Mouse (Mus musculus): ENCODE measurements around the gene Dtnb. TPM values are rescaled to one million over a fixed set of nuclear protein-coding genes. Genes with fewer than 3 reads are reported as not detected.

The Dtnb gene
- polyA plus RNA-seq, 1 experiment from 2014 or later: 40.7 TPM

DNA sequence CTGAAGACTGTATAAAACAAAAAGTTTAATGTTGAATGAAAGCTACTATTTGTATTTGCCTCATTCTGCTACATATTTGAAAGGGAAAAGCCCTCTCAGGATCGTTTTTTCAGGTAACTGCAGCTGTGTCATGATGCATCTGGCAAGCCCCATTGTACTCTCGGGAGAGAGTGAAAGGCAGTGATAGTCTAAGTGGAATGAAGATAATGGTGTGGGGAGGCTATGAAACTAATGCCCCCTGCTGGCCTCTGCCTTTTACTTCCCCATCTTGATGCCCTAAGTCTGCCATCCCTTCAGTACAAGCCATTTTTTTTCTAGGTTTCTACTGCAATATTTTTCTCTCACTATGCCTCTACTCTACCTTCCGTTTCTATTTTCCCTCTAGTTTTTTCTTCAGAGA lies 69.8 kb downstream of the Dtnb start:
- 54% methylated on average over 3 of the region's 3 CpGs for WGBS
- Histone ChIP-seq H3K9ac (replicated peaks; ENCODE audit: low read length) (no peak overlapping the region), H3K9me3 (ENCODE audit: low read length) (no peaks in the 10 kb centered on the region), H3K27me3 (ENCODE audit: insufficient read depth, low read length) (no peaks in the 10 kb centered on the region), H3K27ac (ENCODE audit: low read length) (no peak overlapping the region), H3K4me2 (replicated peaks; ENCODE audit: low read depth, low read length) (no peak overlapping the region), H3K4me1 (ENCODE audit: insufficient read depth, low read length) (no peaks in the 10 kb centered on the region), H3K4me3 (ENCODE audit: low read length) (no peak overlapping the region), H3K36me3 (ENCODE audit: insufficient read depth, low read length) (0 out of 2 replicates have a peak, but pooled peaks cover 2% of the 10 kb centered on the region)
- ATAC-seq (ENCODE audit: low FRiP score, low TSS enrichment): no peak

GRCm38 (mm10) chr12:3656799-3657198 lies 84.6 kb downstream of the Dtnb start:
- no peak overlapping the region for H3K4me2 ChIP-seq (replicated peaks; ENCODE audit: low read depth, low read length)
- ATAC-seq (ENCODE audit: low FRiP score, low TSS enrichment): no peak
- 70% methylated on average over 7 of the region's 7 CpGs for WGBS
- H3K27me3 ChIP-seq (ENCODE audit: insufficient read depth, low read length): no peaks in the 10 kb centered on the region
- no peak overlapping the region for H3K9ac ChIP-seq (replicated peaks; ENCODE audit: low read length)
- no peaks in the 10 kb centered on the region for H3K9me3 ChIP-seq (ENCODE audit: low read length)
- no peak overlapping the region for H3K27ac ChIP-seq (ENCODE audit: low read length)
- H3K4me3 ChIP-seq (ENCODE audit: low read length): no peak overlapping the region
- no peaks in the 10 kb centered on the region for H3K4me1 ChIP-seq (ENCODE audit: insufficient read depth, low read length)
- H3K36me3 ChIP-seq (ENCODE audit: insufficient read depth, low read length): no peaks in the 10 kb centered on the region

DNA sequence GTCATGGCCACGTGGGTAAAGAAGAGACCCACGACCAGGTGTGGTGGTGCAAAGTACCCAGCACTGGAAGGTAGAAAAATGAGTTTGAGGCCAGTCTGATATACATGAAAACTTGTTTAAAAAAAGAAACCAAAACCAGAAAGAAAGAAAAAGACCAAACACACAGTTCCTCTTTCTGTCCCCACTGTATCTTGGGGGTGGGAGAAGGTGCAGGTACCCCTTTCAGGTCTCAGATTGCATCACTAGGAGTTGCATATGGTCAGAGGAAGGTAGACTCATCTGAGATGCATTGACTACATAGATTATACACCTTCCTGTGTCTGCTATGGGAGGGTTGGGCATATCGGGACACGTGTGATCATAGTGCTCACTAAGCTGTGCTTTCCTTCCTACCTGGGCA lies 85.1 kb downstream of the Dtnb start:
- Histone ChIP-seq H3K9me3 (ENCODE audit: low read length) (no peaks in the 10 kb centered on the region), H3K4me2 (replicated peaks; ENCODE audit: low read depth, low read length) (no peak overlapping the region), H3K4me3 (ENCODE audit: low read length) (no peak overlapping the region), H3K27me3 (ENCODE audit: insufficient read depth, low read length) (no peaks in the 10 kb centered on the region), H3K36me3 (ENCODE audit: insufficient read depth, low read length) (no peaks in the 10 kb centered on the region), H3K9ac (replicated peaks; ENCODE audit: low read length) (no peak overlapping the region), H3K27ac (ENCODE audit: low read length) (no peak overlapping the region), H3K4me1 (ENCODE audit: insufficient read depth, low read length) (no peaks in the 10 kb centered on the region)
- no peak for ATAC-seq (ENCODE audit: low FRiP score, low TSS enrichment)
- 92% methylated on average over 4 of the region's 4 CpGs for WGBS

DNA sequence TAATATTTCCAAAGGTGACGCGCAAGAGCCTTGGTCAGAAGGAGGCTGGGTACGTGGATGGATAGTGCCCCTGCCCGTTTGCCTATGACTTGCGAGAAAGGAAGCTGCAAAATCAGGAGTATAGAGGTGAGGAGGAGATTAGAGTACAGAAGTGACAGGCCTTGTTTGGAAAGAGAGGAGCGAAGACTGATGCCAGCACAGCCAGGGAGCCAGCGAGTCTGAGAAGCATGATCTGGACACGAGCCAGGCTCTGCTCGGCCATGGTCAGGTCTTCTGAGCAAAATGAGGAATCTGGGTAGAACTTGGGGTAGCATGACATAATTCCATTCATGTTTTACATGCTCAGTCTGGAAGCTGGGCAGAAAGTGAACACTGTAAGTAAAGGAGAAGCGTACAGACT lies 85.6 kb downstream of the Dtnb start:
- Histone ChIP-seq H3K27ac (ENCODE audit: low read length) (no peak overlapping the region), H3K27me3 (ENCODE audit: insufficient read depth, low read length) (no peaks in the 10 kb centered on the region), H3K4me2 (replicated peaks; ENCODE audit: low read depth, low read length) (no peak overlapping the region), H3K4me3 (ENCODE audit: low read length) (no peak overlapping the region), H3K9me3 (ENCODE audit: low read length) (no peaks in the 10 kb centered on the region), H3K36me3 (ENCODE audit: insufficient read depth, low read length) (no peaks in the 10 kb centered on the region), H3K9ac (replicated peaks; ENCODE audit: low read length) (no peak overlapping the region), H3K4me1 (ENCODE audit: insufficient read depth, low read length) (no peaks in the 10 kb centered on the region)
- 90% methylated on average over 10 of the region's 10 CpGs for WGBS
- no peak for ATAC-seq (ENCODE audit: low FRiP score, low TSS enrichment)

DNA sequence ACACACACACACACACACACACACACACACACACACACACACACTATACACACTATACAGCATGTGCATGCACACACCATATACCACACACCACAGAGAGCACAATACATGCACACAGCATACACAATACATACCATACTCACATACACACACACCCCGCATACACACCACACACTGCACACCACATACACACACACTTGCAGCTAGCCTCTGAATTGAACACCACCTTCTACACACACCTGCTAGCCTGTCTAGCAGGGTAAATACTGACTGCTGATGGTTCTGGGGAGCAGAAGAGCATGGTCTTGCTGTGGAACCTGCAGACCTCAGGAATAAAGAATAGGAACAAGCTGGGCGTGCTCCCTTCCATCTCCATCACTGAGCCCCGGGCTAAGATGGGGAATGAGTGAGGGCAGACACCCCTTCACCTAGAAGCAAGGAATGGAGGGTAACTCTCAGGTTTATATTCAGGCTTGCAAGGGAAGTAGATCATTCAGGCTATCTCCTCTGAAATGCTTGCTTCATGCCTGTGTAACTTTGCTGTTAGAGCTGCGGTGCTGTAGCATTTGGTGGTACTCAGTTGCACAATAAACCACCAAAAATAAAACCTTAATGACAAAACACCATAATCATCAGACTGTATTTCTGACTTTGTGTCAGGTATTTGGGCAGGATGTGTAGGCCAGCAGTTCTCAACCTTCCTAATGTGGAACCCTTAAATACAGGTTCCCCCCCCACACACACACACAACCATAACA lies 87.6 kb downstream of the Dtnb start:
- Histone ChIP-seq H3K36me3 (ENCODE audit: insufficient read depth, low read length) (no peaks in the 10 kb centered on the region), H3K4me1 (ENCODE audit: insufficient read depth, low read length) (no peaks in the 10 kb centered on the region), H3K4me3 (ENCODE audit: low read length) (no peak overlapping the region), H3K9me3 (ENCODE audit: low read length) (no peaks in the 10 kb centered on the region), H3K27me3 (ENCODE audit: insufficient read depth, low read length) (no peaks in the 10 kb centered on the region), H3K27ac (ENCODE audit: low read length) (no peak overlapping the region), H3K4me2 (replicated peaks; ENCODE audit: low read depth, low read length) (no peak overlapping the region), H3K9ac (replicated peaks; ENCODE audit: low read length) (no peak overlapping the region)
- no peak for ATAC-seq (ENCODE audit: low FRiP score, low TSS enrichment)
- WGBS: 90% methylated on average over 4 of the region's 4 CpGs

DNA sequence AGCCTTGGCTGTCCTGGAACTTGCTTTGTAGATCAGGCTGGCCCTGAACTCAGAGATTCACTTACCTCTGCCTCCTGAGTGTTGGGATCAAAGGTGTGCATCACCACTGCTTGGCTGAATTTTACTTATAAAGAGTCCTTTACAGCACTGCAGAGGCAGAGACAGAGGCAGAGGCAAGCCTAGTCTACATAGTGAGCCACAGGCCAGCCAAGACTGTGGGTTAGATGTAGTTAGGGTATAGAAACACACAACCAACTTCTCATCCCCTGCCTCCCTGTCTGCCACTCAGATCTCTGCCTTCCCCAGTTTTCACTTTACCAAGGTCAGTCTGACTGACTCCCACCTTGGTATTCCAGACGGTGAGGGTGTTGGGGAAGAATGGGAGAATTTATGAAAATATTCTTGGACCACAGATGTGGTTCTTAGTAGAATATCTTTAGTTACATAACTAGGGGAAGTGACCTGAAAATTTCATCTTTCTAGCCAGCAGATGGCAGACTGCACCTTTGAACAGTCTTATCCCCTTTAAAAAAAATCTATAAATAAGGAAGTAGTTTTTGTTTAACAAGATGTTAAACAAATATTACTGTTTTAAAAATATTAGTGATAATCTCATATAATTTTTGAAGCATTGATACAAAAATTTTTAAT lies 88.9 kb downstream of the Dtnb start:
- Histone ChIP-seq H3K4me1 (ENCODE audit: insufficient read depth, low read length) (no peaks in the 10 kb centered on the region), H3K27me3 (ENCODE audit: insufficient read depth, low read length) (no peaks in the 10 kb centered on the region), H3K9me3 (ENCODE audit: low read length) (no peaks in the 10 kb centered on the region), H3K4me2 (replicated peaks; ENCODE audit: low read depth, low read length) (no peak overlapping the region), H3K4me3 (ENCODE audit: low read length) (no peak overlapping the region), H3K9ac (replicated peaks; ENCODE audit: low read length) (no peak overlapping the region), H3K36me3 (ENCODE audit: insufficient read depth, low read length) (no peaks in the 10 kb centered on the region), H3K27ac (ENCODE audit: low read length) (no peak overlapping the region)
- WGBS: 73% methylated on average over 1 of the region's 1 CpGs
- no peak for ATAC-seq (ENCODE audit: low FRiP score, low TSS enrichment)

DNA sequence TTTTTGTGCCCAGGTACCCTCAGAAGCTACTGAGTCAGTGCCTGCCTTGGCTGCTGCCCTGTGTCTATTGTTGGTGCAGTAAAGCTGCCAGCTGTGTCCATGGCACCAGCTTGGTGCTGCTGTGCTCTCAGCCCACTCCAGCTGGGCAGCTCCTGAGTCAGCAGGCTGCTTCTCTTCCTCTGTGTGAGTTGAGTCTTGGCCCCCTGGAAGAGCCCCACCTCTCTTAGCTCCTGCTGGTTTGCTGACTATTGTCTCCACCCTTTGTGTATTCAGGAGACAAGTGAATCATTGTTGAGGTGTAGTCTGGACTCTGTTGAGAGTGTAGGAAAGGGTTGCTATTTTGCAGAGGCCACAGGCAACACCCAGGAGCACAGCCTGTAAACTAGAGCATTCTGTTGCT lies 90.5 kb downstream of the Dtnb start:
- H3K4me1 ChIP-seq (ENCODE audit: insufficient read depth, low read length): no peaks in the 10 kb centered on the region
- H3K36me3 ChIP-seq (ENCODE audit: insufficient read depth, low read length): no peaks in the 10 kb centered on the region
- no peaks in the 10 kb centered on the region for H3K9me3 ChIP-seq (ENCODE audit: low read length)
- ATAC-seq (ENCODE audit: low FRiP score, low TSS enrichment): peak; percentile 78
- no peak overlapping the region for H3K4me3 ChIP-seq (ENCODE audit: low read length)
- H3K27me3 ChIP-seq (ENCODE audit: insufficient read depth, low read length): no peaks in the 10 kb centered on the region
- H3K27ac ChIP-seq (ENCODE audit: low read length): no peak overlapping the region
- H3K4me2 ChIP-seq (replicated peaks; ENCODE audit: low read depth, low read length): no peak overlapping the region
- H3K9ac ChIP-seq (replicated peaks; ENCODE audit: low read length): no peak overlapping the region

- H3K9me3 ChIP-seq (ENCODE audit: low read length): no peaks in the 10 kb centered on the region
- H3K4me3 ChIP-seq (ENCODE audit: low read length): no peak overlapping the region
- H3K27ac ChIP-seq (ENCODE audit: low read length): no peak overlapping the region
- ATAC-seq (ENCODE audit: low FRiP score, low TSS enrichment): no peak
- no peaks in the 10 kb centered on the region for H3K4me1 ChIP-seq (ENCODE audit: insufficient read depth, low read length)
- no peaks in the 10 kb centered on the region for H3K27me3 ChIP-seq (ENCODE audit: insufficient read depth, low read length)
- H3K36me3 ChIP-seq (ENCODE audit: insufficient read depth, low read length): no peaks in the 10 kb centered on the region
- 92% methylated on average over 7 of the region's 7 CpGs for WGBS
- no peak overlapping the region for H3K4me2 ChIP-seq (replicated peaks; ENCODE audit: low read depth, low read length)
- no peak overlapping the region for H3K9ac ChIP-seq (replicated peaks; ENCODE audit: low read length)
Observed at GRCm38 (mm10) chr12:3663386-3663785, 91.2 kb downstream of the Dtnb start.

DNA sequence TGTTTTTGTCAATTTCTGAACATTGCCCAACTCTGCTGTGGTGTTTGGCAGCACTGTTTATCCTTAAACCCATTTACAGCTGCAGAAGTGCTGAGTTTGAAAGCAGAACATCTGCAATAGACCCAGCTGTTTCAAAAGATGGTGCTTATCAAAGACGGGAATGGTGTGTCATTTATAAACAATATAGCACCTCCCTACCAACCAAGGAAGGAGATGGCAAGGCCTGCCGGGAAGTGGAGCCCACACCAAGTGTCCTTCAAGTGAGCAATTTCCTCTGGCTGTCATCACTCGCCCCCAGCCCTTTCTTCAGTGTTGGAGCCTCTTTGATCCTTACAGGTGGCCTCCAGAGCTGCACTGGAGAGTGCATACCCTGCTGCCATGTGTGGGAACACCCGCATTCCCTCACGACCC lies 97.8 kb downstream of the Dtnb start:
- Histone ChIP-seq H3K4me1 (ENCODE audit: insufficient read depth, low read length) (no peaks in the 10 kb centered on the region), H3K4me3 (ENCODE audit: low read length) (no peak overlapping the region), H3K4me2 (replicated peaks; ENCODE audit: low read depth, low read length) (no peak overlapping the region), H3K27me3 (ENCODE audit: insufficient read depth, low read length) (no peaks in the 10 kb centered on the region), H3K36me3 (ENCODE audit: insufficient read depth, low read length) (0 out of 2 replicates have a peak, but pooled peaks cover 5% of the 10 kb centered on the region), H3K9ac (replicated peaks; ENCODE audit: low read length) (no peak overlapping the region), H3K27ac (ENCODE audit: low read length) (no peak overlapping the region), H3K9me3 (ENCODE audit: low read length) (no peaks in the 10 kb centered on the region)
- 49% methylated on average over 5 of the region's 5 CpGs for WGBS
- ATAC-seq (ENCODE audit: low FRiP score, low TSS enrichment): no peak

- 84% methylated on average over 4 of the region's 4 CpGs for WGBS
- Histone ChIP-seq H3K27me3 (ENCODE audit: insufficient read depth, low read length) (no peaks in the 10 kb centered on the region), H3K27ac (ENCODE audit: low read length) (no peak overlapping the region), H3K9ac (replicated peaks; ENCODE audit: low read length) (no peak overlapping the region), H3K36me3 (ENCODE audit: insufficient read depth, low read length) (0 out of 2 replicates have a peak, but pooled peaks cover 5% of the 10 kb centered on the region), H3K4me3 (ENCODE audit: low read length) (no peak overlapping the region), H3K4me1 (ENCODE audit: insufficient read depth, low read length) (no peaks in the 10 kb centered on the region), H3K4me2 (replicated peaks; ENCODE audit: low read depth, low read length) (no peak overlapping the region), H3K9me3 (ENCODE audit: low read length) (no peaks in the 10 kb centered on the region)
- no peak for ATAC-seq (ENCODE audit: low FRiP score, low TSS enrichment)
Observed at GRCm38 (mm10) chr12:3671117-3671516, 98.9 kb downstream of the Dtnb start.
